Mouse (Mus musculus) monocyte, adult 2 months (primary cell): Measurements from ENCODE around the gene Slc7a6.

Experiments used
- DNase-seq, 2 experiments: peaks; one replicate each; pipeline ENCODE4 v3.0.0; 2022; ENCODE audit warnings: low spot score in 2 of 2, low read depth in 1 of 2

The Slc7a6 gene

GRCm38 (mm10) chr8:106140191-106140590, 28.5 kb upstream of the Slc7a6 start:
- no peak for DNase-seq

DNA sequence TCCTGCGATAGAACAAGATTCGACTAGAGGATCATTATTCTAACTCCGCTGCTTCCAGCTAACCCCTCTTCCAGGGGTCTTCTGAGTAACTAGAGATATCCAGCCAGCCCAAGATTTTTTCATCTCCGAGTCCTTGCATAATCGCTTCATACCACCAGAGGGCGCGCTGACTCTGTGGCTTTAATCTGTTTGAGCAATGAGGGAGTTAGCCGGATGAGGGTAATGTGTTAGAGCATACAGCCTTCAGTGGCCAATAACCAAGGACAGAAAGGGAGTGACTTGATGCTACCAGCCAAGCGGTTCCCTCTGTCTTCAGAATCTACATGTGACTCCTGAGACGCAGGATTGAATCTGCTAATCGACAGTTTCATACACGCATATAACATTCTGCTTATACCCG, 27.9 kb upstream of the Slc7a6 start:
- peak; percentile 59 to 77 for DNase-seq

DNA sequence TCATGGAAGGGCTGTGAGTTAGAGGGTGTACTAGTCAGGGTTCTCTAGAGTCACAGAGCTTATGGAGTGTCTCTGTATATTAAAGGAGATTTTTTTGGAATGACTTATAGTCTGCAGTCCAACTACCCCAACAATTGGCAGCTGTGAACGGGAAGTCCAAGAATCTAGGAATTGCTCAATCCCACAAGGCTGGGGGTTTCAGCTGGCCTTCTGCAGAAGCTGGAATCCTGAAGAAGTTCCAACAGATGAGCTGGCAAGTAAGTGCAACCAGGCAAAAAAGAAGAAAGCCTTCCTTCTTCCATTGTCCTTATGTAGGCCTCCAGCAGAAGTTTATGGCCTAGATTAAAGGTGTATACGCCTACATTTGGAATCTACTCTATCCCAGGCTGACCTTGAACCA, 23.3 kb upstream of the Slc7a6 start:
- no peak for DNase-seq

- DNase-seq, result no peak
Measured at GRCm38 (mm10) chr8:106146014-106146413, 22.6 kb upstream of the Slc7a6 start.

DNA sequence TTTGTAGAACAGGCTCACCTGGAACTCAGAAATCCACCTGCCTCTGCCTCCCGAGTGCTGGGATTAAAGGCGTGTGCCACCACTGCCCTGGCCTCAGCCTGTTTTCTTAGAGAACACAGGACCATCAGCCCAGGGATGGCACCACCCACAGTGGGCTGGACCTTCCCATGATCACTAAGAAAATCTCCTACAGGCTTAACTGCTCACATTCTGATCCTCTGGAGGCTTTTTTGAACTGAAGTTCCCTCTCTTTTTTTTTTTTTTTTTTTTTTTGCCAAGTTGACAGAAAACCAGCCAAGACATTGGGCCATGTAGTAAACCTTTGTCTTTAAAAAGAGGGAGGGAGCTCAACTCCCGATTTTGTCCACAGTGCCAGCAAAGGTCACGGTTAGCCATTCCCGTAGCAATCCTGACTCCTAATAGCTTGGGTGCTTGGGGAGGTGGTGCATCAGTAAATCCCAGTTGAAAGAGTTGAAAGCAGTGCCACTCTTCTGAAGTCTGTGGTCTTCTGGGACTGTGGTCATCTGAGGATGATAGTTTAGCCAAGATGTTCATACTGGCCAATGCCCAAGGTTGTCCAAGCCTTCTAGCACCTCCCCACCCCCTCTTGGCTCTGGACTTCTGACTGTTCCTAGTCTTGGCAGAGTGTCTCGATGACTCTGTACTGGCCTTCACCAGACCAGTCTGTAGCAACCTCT, 20.6 kb upstream of the Slc7a6 start:
- DNase-seq, result no peak

DNA sequence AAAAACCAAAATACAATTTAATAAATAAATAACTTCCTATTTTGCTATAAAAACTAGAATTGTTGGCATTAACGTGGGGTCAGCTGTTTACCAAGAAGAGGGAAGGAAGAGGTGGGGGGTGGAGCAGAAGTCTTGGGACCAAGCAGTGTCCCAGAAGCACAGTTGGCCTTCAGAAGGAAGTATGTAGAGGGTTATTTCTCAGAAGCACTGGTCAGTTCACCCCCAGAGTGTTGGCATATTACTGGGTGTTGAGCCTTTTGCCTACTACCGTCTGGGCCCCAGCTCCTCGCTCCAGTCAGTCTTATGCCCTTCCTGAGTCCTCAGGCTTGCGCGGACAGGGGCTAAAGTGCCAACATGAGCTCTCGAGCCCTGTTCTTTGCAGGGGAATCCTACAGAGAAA, 19.6 kb upstream of the Slc7a6 start:
- no peak for DNase-seq

- DNase-seq, result peak; percentile 76 to 85
Measured at GRCm38 (mm10) chr8:106149801-106150652, 18.6 kb upstream of the Slc7a6 start, which contains the start of gene Pla2g15. Gene Pla2g15, plus strand, starts transcription at chr8:106150399.

GRCm38 (mm10) chr8:106150653-106151000, 18.0 kb upstream of the Slc7a6 start:
- no peak for DNase-seq

DNA sequence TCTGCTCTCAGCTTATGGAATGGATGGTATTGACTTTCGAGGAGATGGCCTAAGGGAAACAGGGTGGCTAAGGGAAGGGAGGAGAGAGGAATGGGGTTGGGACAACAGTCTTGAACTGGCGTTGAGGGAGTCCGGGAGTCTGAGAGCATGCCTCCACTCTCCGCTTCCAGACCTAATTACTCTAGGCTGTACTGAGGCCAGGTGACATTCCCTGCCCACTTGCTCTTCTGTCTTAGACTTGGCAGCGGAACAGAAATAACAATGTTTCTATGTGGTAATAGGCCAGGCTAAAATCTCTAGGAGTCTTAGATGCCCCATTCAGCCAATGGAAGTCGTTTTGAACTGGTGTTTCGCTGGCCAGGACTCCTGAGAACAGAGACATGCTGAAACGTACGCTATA, 17.6 kb upstream of the Slc7a6 start:
- no peak for DNase-seq

GRCm38 (mm10) chr8:106152876-106153275, 15.8 kb upstream of the Slc7a6 start:
- DNase-seq, result no peak

- no peak for DNase-seq
Measured at GRCm38 (mm10) chr8:106157419-106157818, 11.2 kb upstream of the Slc7a6 start.

GRCm38 (mm10) chr8:106158381-106158780, 10.3 kb upstream of the Slc7a6 start:
- DNase-seq, result no peak

- DNase-seq, result no peak
Measured at GRCm38 (mm10) chr8:106159876-106160275, 8.8 kb upstream of the Slc7a6 start.

DNA sequence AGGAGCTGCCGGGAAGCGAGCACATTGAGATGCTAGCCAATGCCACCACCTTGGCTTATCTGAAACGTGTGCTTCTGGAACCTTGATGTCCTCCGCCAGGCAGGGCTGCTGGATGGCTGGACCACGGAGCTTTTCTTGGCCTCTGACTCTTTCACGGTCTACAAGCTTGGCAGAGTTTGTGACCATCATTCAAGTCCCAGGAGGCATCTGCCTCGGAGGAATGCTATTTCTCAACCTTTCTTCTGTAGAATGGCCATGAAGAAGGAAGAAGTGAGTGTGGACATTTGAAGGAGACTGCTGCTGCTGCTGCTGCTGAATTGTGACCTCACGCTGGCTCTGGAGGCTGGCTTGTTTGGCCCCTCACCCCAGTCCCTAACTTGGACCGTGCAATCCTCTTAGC, 5.4 kb upstream of the Slc7a6 start:
- no peak for DNase-seq

DNA sequence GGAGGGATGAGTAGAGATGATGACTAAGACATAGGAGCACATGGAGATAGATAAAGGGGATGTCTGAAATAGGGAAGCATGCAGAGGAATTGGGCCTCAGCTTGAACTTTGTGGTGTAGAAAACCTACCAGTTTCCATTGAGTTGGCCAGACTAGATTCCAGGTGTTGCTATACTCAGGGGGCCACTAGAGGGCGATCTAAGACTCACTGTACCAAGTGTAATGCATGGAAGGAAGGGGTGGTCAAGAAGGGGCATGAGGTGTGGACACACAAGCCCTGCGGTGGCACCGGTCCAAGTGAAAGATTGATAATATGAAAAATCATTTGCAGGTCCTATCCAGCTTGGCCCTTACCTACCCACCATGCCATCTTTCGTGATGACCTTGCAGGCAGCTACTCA, 3.2 kb upstream of the Slc7a6 start:
- DNase-seq, result peak in 1 of 2 experiments; percentile 55

- DNase-seq, result no peak
Measured at GRCm38 (mm10) chr8:106169017-106169933, 618 bp downstream of the Slc7a6 start.

- no peak for DNase-seq
Measured at GRCm38 (mm10) chr8:106169934-106170480, 1.4 kb downstream of the Slc7a6 start.

DNA sequence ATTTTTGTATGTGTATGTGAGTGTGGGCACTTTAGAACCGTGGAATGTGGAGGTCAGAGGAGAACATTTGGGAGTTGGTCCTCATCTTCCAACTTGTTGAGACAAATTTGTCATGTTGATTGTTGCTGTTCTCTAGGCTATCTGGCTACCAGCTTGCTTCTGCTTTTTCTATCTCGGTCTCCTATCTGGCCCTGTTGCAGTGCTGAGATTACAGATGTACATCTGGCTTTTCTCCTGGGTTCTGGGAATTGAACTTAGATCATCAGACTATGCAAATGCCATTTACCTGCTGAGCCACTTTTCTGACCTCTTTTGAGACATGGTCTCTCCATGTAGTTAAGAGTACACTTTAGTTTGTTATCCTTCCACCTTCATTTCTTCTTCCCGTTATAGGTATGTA, 4.9 kb downstream of the Slc7a6 start:
- DNase-seq, result no peak

GRCm38 (mm10) chr8:106176891-106177290, 8.2 kb downstream of the Slc7a6 start:
- no peak for DNase-seq

DNA sequence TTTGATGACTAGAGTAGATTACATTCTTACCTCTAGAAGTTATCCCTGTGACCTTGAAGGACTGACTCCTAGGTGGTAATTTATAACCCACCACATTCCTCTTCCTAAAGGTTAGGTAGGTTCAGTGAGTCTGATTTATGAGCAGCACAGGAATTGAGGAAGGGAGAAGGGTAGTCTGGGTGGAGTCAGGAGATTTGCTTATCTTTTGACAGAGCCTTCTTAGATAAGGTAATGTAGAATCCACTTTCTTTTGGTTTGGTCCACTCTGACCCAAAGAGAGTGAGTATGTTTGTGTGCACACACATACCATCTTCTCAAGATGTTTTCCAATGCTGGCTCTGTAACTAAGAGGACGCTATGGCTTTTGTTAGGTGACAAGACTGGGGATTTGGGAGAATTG, 8.9 kb downstream of the Slc7a6 start:
- DNase-seq, result no peak

GRCm38 (mm10) chr8:106178428-106178827, 9.8 kb downstream of the Slc7a6 start:
- DNase-seq, result no peak
